Mouse (Mus musculus): Measurements from ENCODE around the gene Mapk8ip3.

The Mapk8ip3 gene

GRCm38 (mm10) chr17:24886134-24886931, 50.4 kb downstream of the Mapk8ip3 start, which contains the start of the genes Nubp2 and Spsb3:
Gene Nubp2, minus strand, starts transcription at chr17:24886349.
Gene Spsb3, plus strand, starts transcription at chr17:24886643.
- CTCF ChIA-PET = interaction anchor here (0.7 kb wide), 1 partner anchor 387 kb away, joined by 5 read pairs; no protein-coding TSS in a partner anchor

- CTCF ChIA-PET = no interaction called here
Measured at GRCm38 (mm10) chr17:24885356-24886133, 51.2 kb downstream of the Mapk8ip3 start.

- CTCF ChIA-PET = no interaction called here
Measured at GRCm38 (mm10) chr17:24884391-24884790, 52.4 kb downstream of the Mapk8ip3 start.

- CTCF ChIA-PET = interaction anchor here (0.6 kb wide), 1 partner anchor 31 kb away, joined by 4 read pairs; no protein-coding TSS in a partner anchor
Measured at GRCm38 (mm10) chr17:24881738-24882440, 54.9 kb downstream of the Mapk8ip3 start.

GRCm38 (mm10) chr17:24878531-24878930, 58.2 kb downstream of the Mapk8ip3 start:
- CTCF ChIA-PET = no interaction called here

- CTCF ChIA-PET = no interaction called here
Measured at GRCm38 (mm10) chr17:24878117-24878397, 58.7 kb downstream of the Mapk8ip3 start.

GRCm38 (mm10) chr17:24877336-24878116, 59.3 kb downstream of the Mapk8ip3 start:
- CTCF ChIA-PET = no interaction called here

GRCm38 (mm10) chr17:24874989-24875388, 61.8 kb downstream of the Mapk8ip3 start:
- CTCF ChIA-PET = no interaction called here

- CTCF ChIA-PET = no interaction called here
Measured at GRCm38 (mm10) chr17:24874405-24874745, 62.4 kb downstream of the Mapk8ip3 start.

- CTCF ChIA-PET = no interaction called here
Measured at GRCm38 (mm10) chr17:24873695-24874404, 62.9 kb downstream of the Mapk8ip3 start.

GRCm38 (mm10) chr17:24867914-24868313, 68.9 kb downstream of the Mapk8ip3 start:
- CTCF ChIA-PET = no interaction called here

- CTCF ChIA-PET = no interaction called here
Measured at GRCm38 (mm10) chr17:24865776-24866175, 71.0 kb downstream of the Mapk8ip3 start, which contains the start of gene Igfals. Gene Igfals, plus strand, starts transcription at chr17:24865997.

GRCm38 (mm10) chr17:24861785-24862184, 75.0 kb downstream of the Mapk8ip3 start:
- CTCF ChIA-PET = no interaction called here

- CTCF ChIA-PET = no interaction called here
Measured at GRCm38 (mm10) chr17:24860076-24860475, 76.7 kb downstream of the Mapk8ip3 start.

- CTCF ChIA-PET = no interaction called here
Measured at GRCm38 (mm10) chr17:24858967-24859366, 77.8 kb downstream of the Mapk8ip3 start.

GRCm38 (mm10) chr17:24857831-24858470, 78.8 kb downstream of the Mapk8ip3 start:
- CTCF ChIA-PET = no interaction called here

GRCm38 (mm10) chr17:24856589-24856988, 80.2 kb downstream of the Mapk8ip3 start:
- CTCF ChIA-PET = no interaction called here

- CTCF ChIA-PET = no interaction called here
Measured at GRCm38 (mm10) chr17:24855838-24856464, 80.8 kb downstream of the Mapk8ip3 start.

GRCm38 (mm10) chr17:24851381-24852125, 85.2 kb downstream of the Mapk8ip3 start:
- CTCF ChIA-PET = interaction anchor here (1.1 kb wide), 1 partner anchor 31 kb away, joined by 4 read pairs; no protein-coding TSS in a partner anchor
